Mouse (Mus musculus) spleen, adult 12 weeks (tissue): ENCODE measurements around the gene Snrpc.

Experiments used
- DNase-seq: peaks from one replicate; pipeline ENCODE4 v3.0.0; 2022; ENCODE audit warnings: low spot score

Snrpc gene

GRCm38 (mm10) chr17:27819521-27819970 lies 18.4 kb upstream of the Snrpc start:
- peak; percentile 52 for DNase-seq

- peak; percentile 62 for DNase-seq
Measured at GRCm38 (mm10) chr17:27819971-27820567, 17.9 kb upstream of the Snrpc start.

GRCm38 (mm10) chr17:27820568-27821406 lies 17.2 kb upstream of the Snrpc start, which contains the start of gene D17Wsu92e:
Gene D17Wsu92e (minus strand): TSS chr17:27820648.
- peak; percentile 96 for DNase-seq

DNA sequence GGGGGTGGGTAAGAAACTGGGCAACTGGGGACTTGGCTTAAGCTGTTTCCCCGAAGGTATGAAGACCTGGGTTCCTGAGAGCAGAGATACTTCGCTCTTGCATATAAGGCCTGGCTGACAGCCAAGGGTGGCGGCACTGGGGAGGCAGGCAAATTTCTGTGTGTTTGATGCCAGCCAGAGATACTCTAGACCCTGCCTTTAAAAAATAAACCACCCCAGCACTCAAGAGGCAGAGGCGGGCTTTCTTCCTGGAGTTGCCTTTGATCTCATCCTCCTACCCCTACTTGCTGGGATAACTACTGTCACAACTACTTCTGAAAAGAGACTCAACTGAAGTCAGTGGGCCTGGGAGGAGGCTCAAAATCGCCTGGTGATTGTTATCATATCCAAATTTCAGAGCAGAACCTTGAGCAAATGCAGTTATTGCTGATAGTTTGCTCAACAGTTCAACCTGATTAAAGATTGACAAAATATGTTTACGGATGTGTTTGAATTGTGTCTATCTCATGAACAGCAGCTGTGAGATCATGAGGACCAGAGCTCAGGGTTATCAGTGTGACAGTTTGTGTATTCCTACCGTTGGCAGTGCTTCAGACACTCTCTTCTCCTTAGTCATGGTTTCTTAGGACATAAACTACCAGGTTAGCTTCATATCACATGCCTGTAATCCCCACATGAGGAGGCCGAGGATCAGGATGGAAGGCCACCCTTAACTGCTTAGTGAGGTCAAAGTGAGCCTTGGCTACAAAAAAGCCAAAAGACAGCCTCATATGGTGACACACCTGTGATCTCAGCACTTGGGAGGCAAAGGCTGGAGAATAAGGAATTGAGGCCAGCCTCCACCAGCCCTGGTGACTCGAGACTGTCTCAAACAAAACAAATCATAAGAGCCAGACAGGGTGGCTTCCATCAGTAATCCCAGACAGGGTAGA lies 16.3 kb upstream of the Snrpc start:
- peak; percentile 60 for DNase-seq

GRCm38 (mm10) chr17:27823142-27823905 lies 14.6 kb upstream of the Snrpc start:
- no peak for DNase-seq

DNA sequence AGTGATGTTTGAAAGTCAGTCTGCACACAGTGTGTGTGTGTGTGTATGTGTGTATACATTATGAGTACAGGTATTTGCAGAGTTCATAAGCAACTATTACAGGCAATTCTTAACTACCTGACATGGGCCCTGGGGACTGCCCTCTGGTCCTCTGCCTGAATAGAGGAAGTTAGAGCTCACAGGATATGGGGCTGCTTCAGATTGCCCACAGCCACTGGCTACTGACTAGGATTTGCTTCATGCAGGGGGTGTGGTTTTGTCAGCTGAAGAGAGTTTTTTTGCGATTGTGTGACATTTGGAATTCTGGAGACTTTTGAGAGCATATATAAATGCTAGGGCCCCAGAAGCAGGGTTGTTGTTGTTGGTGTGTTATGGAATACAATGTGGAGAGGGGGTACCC lies 13.0 kb upstream of the Snrpc start:
- no peak for DNase-seq

- DNase-seq: no peak
Measured at GRCm38 (mm10) chr17:27825539-27825938, 12.4 kb upstream of the Snrpc start.

DNA sequence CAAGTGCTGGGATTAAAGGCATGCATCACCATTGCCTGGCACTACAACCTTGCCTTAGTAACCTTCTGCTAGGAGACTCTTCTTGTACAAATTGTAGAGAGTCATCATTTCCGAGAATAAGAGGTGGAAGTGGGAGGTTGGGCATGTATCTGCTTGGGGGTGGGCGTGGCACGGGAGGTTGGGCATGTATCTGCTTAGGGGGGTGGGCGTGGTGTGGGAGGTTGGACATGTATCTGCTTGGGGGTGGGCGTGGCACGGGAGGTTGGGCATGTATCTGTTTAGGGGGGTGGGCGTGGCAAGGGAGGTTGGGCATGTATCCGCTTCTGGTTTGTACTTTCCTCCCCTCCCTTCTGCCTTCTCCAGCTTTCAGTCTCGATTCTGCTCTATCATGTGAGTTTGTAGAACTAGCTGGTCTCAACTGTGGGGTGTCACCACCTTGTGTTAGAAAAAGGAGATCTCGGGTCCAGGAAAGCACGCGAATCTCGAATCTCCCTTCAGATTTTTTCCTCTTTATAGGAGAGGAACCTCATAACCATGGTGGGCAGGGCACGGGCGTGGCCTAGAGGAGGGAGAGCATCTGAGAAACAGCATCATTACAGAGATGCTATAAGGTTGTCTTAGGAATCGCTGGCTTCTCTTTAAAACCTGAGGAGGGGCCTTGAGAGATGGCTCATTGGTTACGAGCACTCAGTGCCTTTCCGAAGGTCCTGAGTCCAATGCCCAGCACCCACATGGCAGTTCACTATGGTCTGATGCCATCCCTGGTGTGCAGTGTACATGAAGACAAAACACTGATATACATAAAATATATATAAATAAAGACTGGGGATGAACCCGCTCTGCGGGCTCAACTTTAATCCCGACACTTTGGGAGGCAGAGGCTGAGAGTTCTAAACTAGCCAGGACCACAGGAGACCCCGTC lies 11.7 kb upstream of the Snrpc start:
- DNase-seq: peak; percentile 59

DNA sequence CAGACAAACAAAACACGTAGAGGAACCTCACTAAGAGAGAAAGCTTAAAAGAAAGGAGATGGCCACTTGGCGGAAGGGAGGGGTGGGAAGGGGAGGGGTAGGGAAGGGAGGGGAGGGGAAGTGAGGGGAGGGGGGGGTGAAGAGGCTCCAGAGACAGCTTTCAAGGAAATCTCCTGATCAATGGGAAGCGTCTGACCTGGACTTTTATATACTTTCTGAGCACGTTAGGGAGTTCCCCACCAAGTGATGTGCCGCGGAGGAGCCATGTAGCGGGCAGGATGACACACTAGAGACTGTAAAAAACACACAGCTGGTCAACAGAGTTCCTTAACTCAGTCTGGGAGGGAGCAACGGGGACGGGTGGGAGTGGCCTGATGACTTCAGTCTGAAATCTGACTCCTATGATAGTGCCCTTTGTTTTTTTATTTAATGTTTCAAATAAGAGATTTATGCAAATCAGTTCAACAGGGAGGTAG lies 11.0 kb upstream of the Snrpc start:
- DNase-seq: no peak

- no peak for DNase-seq
Measured at GRCm38 (mm10) chr17:27827511-27827910, 10.4 kb upstream of the Snrpc start.

- DNase-seq: no peak
Measured at GRCm38 (mm10) chr17:27830411-27830810, 7.5 kb upstream of the Snrpc start.

GRCm38 (mm10) chr17:27839469-27840252 lies 1.7 kb downstream of the Snrpc start:
- DNase-seq: peak; percentile 86

GRCm38 (mm10) chr17:27848351-27848750 lies 10.4 kb downstream of the Snrpc start:
- no peak for DNase-seq

DNA sequence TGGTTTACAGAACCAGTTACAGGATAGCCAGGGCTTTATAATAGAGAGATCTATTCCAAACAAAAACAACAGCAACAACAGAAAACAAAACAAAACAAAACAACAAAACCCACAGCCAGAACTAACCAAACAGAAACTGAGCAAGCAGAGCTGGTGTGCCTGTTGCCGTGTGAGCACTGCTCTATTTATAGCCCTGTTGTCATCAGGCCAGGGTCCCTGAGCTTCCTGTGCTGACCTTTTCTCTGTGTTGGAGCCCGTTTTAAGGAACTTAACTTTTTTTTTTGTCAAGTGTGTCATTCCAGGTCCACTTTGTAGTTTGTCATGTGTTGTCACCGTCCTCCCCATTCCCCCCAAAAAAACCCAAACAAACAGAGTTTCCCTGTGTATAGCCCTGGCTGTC lies 13.1 kb downstream of the Snrpc start:
- no peak for DNase-seq

GRCm38 (mm10) chr17:27856265-27856797 lies 18.4 kb downstream of the Snrpc start, which contains the start of gene Uhrf1bp1:
Gene Uhrf1bp1 (plus strand): TSS chr17:27856441.
- DNase-seq: peak; percentile 73

GRCm38 (mm10) chr17:27856798-27857648 lies 19.1 kb downstream of the Snrpc start:
- DNase-seq: peak; percentile 54

- DNase-seq: peak; percentile 30
Measured at GRCm38 (mm10) chr17:27857649-27858475, 19.9 kb downstream of the Snrpc start.
